Mouse (Mus musculus) limb, embryonic 11.5 days (tissue): ENCODE measurements around the gene Pla2g6. TPM values are rescaled to one million over a fixed set of nuclear protein-coding genes. Genes with fewer than 3 reads are reported as not detected.

Source experiments
- ATAC-seq: fragments of 200-750 bp; cut with Nextera tagmentation; 2 replicates; pipeline ENCODE4 v1.8.0; 2017; ENCODE audit warnings: low read depth; ENCODE audit not compliant: insufficient number of reproducible peaks, low FRiP score, low TSS enrichment
- DNase-seq: peaks from one replicate; pipeline ENCODE4 v3.0.0-alpha.2; 2015; ENCODE audit warnings: low spot score
- H3K27ac ChIP-seq: fragments of 300-500 bp; sonication (generic); replicated peaks from 2 replicates; pipeline ENCODE4 v1.5.1; 2014; ENCODE audit warnings: low read depth, mild to moderate bottlenecking, low read length
- H3K27me3 ChIP-seq: fragments of 300-500 bp; sonication (generic); 2 replicates; pipeline ENCODE4 v1.6.1; 2014; ENCODE audit warnings: mild to moderate bottlenecking, low read length, mixed read lengths; ENCODE audit not compliant: control insufficient read depth, insufficient read depth
- H3K36me3 ChIP-seq: fragments of 300-500 bp; sonication (generic); 2 replicates; pipeline ENCODE4 v1.6.1; 2014; ENCODE audit warnings: mild to moderate bottlenecking, low read length, moderate library complexity, mixed read lengths; ENCODE audit not compliant: control insufficient read depth, insufficient read depth
- H3K4me1 ChIP-seq: fragments of 300-500 bp; sonication (generic); 2 replicates; pipeline ENCODE4 v1.6.1; 2014; ENCODE audit warnings: low read length, mixed read lengths; ENCODE audit not compliant: control insufficient read depth, insufficient read depth
- H3K4me2 ChIP-seq: fragments of 300-500 bp; sonication (generic); 2 replicates; pipeline ENCODE4 v1.6.1; 2014; ENCODE audit warnings: low read depth, mild to moderate bottlenecking, moderate library complexity; ENCODE audit not compliant: severe bottlenecking
- H3K4me3 ChIP-seq: fragments of 300-500 bp; sonication (generic); 2 replicates; pipeline ENCODE4 v1.5.1; 2014; ENCODE audit warnings: low read depth, low read length
- H3K9ac ChIP-seq: fragments of 300-500 bp; sonication (generic); 2 replicates; pipeline ENCODE4 v1.6.1; 2014; ENCODE audit warnings: mild to moderate bottlenecking, low read length
- H3K9me3 ChIP-seq: fragments of 300-500 bp; sonication (generic); 2 replicates; pipeline ENCODE4 v1.6.1; 2016; ENCODE audit warnings: low read length; ENCODE audit not compliant: control insufficient read depth
- WGBS: fragments of 180-500 bp; shearing (Covaris S2); extraction: QIAGEN DNeasy Blood & Tissue Kit; methylation state at CpG from one replicate; pipeline ENCODE4 v1.1.7; 2014; 5-methylcytosine and 5-hydroxymethylcytosine counted together
- polyA plus RNA-seq: library from polyadenylated mRNA; unstranded; fragments of >200 nt; fragmentation: Nextera tagmentation; extraction: Ambion mirVana; gene quantifications from 2 replicates; pipeline ENCODE4 v1.2.1, GENCODE M21; 2014

The Pla2g6 gene
- polyA plus RNA-seq, 1 experiment from 2014 or later: 10.8 TPM

DNA sequence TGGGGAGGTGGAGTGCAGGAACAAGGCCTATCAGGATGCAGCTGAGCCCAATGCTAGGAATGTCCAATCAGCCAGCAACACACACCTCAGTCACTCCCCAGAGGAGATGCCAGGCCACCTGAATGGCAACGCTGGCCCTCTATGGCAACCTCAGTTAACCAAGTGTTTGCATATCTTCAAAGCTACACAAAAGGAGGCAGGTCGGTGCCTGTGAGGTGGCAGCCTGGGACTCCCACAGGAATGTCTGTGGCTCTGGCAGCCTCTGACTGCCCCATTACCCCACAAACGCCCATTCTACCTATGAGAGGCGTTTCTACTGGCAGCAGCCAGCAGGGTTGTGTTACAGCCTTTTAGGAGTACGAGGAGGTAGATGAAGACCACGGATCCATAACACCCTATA lies 29.6 kb downstream of the Pla2g6 start:
- DNase-seq (no peak), ATAC-seq (no peak)
- Histone ChIP-seq H3K4me2 (no peak overlapping the region), H3K27me3 (no peaks in the 10 kb centered on the region), H3K9ac (no peak overlapping the region), H3K36me3 (no peaks in the 10 kb centered on the region), H3K4me1 (no peaks in the 10 kb centered on the region), H3K9me3 (no peaks in the 10 kb centered on the region), H3K27ac (no peak overlapping the region), H3K4me3 (no peak overlapping the region)
- WGBS: 85% methylated on average over 6 of the region's 6 CpGs

DNA sequence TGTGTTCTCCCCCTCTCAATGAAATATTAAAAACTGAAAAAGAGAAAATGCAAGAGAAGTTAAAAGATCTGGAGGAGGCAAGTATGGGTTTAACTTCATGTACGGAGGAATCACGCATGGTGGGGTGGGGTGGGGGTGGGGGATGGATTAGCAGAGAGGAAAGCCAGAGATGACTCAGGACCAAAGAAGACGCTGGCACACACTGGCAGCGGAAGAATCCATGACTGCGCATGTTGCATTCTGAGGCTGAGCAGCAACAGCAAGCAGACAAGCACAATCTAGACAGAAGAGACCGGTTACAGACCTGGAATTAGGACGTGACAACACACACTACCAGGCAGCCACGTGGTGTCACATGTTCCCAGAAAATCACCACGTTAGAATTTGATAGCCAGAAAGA lies 35.4 kb downstream of the Pla2g6 start:
- ATAC-seq (no peak), DNase-seq (no peak)
- Histone ChIP-seq H3K27me3 (no peaks in the 10 kb centered on the region), H3K9ac (no peak overlapping the region), H3K4me3 (no peak overlapping the region), H3K27ac (no peak overlapping the region), H3K36me3 (peaks cover 3% of the 10 kb centered on the region; the same call in 1 of the 2 replicates), H3K9me3 (no peaks in the 10 kb centered on the region), H3K4me1 (0 out of 2 replicates have a peak, but pooled peaks cover 2% of the 10 kb centered on the region), H3K4me2 (no peak overlapping the region)
- WGBS: 90% methylated on average over 9 of the region's 9 CpGs

DNA sequence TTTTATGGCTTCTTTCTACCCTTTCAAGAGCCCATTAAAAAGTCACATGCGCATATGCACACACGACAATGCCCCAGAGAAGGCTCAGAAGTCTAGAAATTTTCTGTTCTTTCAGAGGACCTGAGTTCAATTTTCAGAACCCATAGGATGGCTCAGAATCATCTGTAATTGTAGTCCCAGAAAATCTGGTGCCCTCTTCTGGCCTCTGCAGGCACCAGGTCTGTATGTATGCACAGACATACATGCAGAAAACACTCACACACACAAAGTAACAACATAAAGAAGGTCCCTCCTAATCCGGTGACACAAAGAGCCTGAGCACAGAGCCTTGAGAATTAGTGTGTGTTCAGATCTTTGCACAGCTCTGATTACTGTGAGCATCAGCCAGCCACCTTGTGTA lies 37.9 kb downstream of the Pla2g6 start:
- Histone ChIP-seq H3K27ac (no peak overlapping the region), H3K4me3 (no peak overlapping the region), H3K4me2 (no peak overlapping the region), H3K27me3 (no peaks in the 10 kb centered on the region), H3K9ac (no peak overlapping the region), H3K4me1 (0 out of 2 replicates have a peak, but pooled peaks cover 2% of the 10 kb centered on the region), H3K9me3 (no peaks in the 10 kb centered on the region), H3K36me3 (peaks cover 3% of the 10 kb centered on the region; the same call in 1 of the 2 replicates)
- WGBS: 61% methylated on average over 3 of the region's 3 CpGs
- DNase-seq: no peak
- ATAC-seq: no peak

DNA sequence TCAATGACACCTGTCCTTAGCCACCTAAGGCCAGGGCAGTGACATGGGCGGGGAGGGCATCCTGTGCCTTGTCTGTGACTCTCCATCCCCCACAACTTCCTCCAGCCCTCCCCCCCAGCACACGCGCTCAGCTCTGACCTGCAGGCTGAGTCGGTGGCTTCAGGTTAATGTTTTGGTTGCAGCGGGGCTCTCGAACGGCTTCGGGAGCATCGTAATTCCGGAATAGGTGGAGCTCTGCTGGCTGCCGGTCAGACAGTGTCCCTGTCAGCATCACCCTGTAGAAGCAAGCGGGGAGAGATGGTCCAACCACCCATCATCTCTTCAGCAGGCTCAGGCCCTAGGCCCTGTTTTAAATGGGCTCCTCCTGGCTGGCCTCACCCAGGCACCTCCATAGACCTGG lies 38.7 kb downstream of the Pla2g6 start:
- Histone ChIP-seq H3K4me3 (no peak overlapping the region), H3K27ac (no peak overlapping the region), H3K4me2 (no peak overlapping the region), H3K27me3 (no peaks in the 10 kb centered on the region), H3K9me3 (no peaks in the 10 kb centered on the region), H3K36me3 (peaks cover 3% of the 10 kb centered on the region; the same call in 1 of the 2 replicates), H3K9ac (no peak overlapping the region), H3K4me1 (0 out of 2 replicates have a peak, but pooled peaks cover 2% of the 10 kb centered on the region)
- no peak for DNase-seq
- WGBS: 84% methylated on average over 12 of the region's 12 CpGs
- ATAC-seq: no peak

DNA sequence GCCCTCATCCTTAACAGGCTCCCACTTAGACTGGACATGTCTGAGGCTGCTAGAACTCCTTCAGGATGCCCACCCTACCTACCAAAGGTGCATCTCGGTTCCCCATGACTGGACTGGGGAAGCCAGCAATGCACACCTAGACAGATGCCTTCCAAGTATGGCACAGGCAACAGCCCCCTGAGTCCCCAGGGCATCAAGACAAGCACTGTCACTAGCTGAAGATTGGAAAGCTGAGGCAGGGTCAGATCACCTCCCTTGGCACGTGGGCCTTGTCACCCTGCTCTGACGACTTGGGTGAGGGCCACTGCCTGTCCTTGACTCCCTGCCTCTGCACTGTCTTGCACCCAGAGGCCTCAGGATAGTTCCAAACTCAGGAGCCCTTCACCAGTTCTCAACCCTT lies 39.8 kb downstream of the Pla2g6 start:
- H3K9me3 ChIP-seq: no peaks in the 10 kb centered on the region
- DNase-seq (no peak), ATAC-seq (no peak)
- no peak overlapping the region for H3K9ac ChIP-seq
- no peak overlapping the region for H3K4me3 ChIP-seq
- H3K27ac ChIP-seq: no peak overlapping the region
- no peak overlapping the region for H3K4me2 ChIP-seq
- WGBS: 79% methylated on average over 3 of the region's 3 CpGs
- H3K4me1 ChIP-seq: 0 out of 2 replicates have a peak, but pooled peaks cover 2% of the 10 kb centered on the region
- H3K27me3 ChIP-seq: no peaks in the 10 kb centered on the region
- peaks cover 3% of the 10 kb centered on the region; the same call in 1 of the 2 replicates for H3K36me3 ChIP-seq

DNA sequence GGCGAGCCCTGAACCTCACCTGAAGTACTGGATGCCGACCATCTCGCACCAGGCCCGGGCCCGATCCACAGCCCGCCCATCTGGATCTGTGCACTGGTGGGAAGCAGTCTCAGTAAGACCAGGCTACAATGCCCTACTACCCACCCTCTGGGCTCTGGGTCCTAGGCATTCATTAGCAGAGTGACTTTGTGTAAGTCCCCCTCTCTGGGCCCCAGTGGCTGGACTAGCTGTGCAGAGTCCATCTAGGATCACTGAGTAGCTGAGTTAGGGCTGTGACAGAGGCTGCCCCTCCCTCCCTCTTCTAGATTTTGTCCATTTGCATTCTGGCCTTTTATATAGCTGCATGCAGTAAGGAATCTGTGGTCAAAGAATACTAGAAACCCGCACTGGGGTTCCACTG lies 41.1 kb downstream of the Pla2g6 start:
- no peak overlapping the region for H3K4me2 ChIP-seq
- 0 out of 2 replicates have a peak, but pooled peaks cover 2% of the 10 kb centered on the region for H3K4me1 ChIP-seq
- 93% methylated on average over 7 of the region's 7 CpGs for WGBS
- peaks cover 3% of the 10 kb centered on the region; the same call in 1 of the 2 replicates for H3K36me3 ChIP-seq
- no peaks in the 10 kb centered on the region for H3K27me3 ChIP-seq
- ATAC-seq (no peak), DNase-seq (no peak)
- H3K4me3 ChIP-seq: no peak overlapping the region
- no peak overlapping the region for H3K27ac ChIP-seq
- H3K9ac ChIP-seq: no peak overlapping the region
- H3K9me3 ChIP-seq: no peaks in the 10 kb centered on the region

DNA sequence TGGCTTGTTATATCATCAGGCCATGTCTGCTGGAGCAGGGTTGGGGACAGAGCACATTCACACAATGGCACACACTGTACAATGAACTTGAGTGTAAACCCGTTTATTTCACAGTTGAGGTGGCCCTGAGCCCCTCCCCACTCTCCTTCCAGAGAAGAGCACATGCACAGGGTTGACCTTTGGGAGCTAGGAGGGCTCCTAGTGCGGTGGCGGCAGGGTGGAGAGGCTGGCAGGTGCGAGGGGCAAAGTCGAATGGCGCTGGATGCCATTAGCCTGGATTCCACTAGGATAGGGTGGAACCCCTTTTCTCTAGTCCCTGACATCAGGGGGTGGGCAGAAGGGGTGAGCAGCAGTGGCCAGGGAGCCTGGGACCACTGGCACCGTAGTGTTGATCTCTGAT lies 42.0 kb downstream of the Pla2g6 start:
- ATAC-seq: no peak
- no peak overlapping the region for H3K9ac ChIP-seq
- no peak for DNase-seq
- no peak overlapping the region for H3K4me3 ChIP-seq
- WGBS: 94% methylated on average over 7 of the region's 7 CpGs
- no peak overlapping the region for H3K27ac ChIP-seq
- 0 out of 2 replicates have a peak, but pooled peaks cover 2% of the 10 kb centered on the region for H3K4me1 ChIP-seq
- no peaks in the 10 kb centered on the region for H3K9me3 ChIP-seq
- H3K36me3 ChIP-seq: peaks cover 3% of the 10 kb centered on the region; the same call in 1 of the 2 replicates
- H3K4me2 ChIP-seq: no peak overlapping the region
- H3K27me3 ChIP-seq: no peaks in the 10 kb centered on the region

DNA sequence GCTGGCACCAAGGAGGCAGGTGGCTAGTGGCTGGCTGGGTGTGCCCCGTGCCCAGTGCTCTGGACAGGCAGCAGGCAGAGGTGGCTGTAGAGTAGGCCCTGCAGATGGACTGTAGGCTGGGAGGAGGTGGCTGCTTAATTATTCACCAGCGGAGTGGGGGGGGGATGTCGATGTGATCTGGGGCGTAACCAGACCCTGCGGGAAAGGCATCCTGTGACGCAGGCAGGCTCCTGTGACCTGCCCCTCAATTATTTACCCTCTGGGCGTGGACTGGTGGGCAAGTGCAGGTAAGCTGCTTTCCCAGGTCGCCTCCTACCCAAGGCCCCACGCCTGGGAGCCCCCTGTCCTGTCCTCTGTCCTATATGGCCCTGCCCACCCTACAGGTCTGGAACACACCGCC lies 42.8 kb downstream of the Pla2g6 start, which contains the start of gene Baiap2l2:
Gene Baiap2l2 (minus strand): TSS at position 139 of the 400 bp plus-strand sequence.
- no peak for DNase-seq

DNA sequence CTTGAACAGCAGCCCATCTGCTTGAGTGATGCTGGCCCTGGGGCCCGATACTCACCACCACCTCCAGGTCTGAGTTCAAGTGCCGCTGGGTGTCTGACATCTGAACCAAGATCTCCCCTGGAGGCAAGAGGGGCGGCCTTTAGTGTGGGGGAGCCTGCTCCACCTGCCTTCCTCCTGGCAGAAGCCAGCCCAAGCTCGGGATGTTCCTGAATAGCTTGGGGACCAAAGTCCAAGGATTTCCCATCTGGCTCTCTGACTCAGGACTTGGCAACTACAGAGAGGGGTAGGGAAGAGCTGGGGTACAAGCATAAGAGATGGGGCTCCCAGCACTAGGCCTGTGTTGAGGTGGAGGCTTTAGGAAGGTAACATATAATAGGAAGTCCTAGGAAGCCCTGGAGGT lies 44.8 kb downstream of the Pla2g6 start:
- ATAC-seq: no peak
- Histone ChIP-seq H3K4me3 (no peak overlapping the region), H3K36me3 (no peaks in the 10 kb centered on the region), H3K9me3 (no peaks in the 10 kb centered on the region), H3K27me3 (no peaks in the 10 kb centered on the region), H3K4me1 (no peaks in the 10 kb centered on the region), H3K4me2 (no peak overlapping the region), H3K9ac (no peak overlapping the region), H3K27ac (no peak overlapping the region)
- DNase-seq: no peak
- 85% methylated on average over 4 of the region's 4 CpGs for WGBS

More for the DNA sequence above, 42.8 kb downstream of the Pla2g6 start, which contains the start of gene Baiap2l2:
- no peak for ATAC-seq
- H3K4me1 ChIP-seq: 0 out of 2 replicates have a peak, but pooled peaks cover 2% of the 10 kb centered on the region
- 67% methylated on average over 10 of the region's 10 CpGs for WGBS
- no peak within 1 kb of the TSS for H3K27ac ChIP-seq
- no peaks in the 10 kb centered on the region for H3K9me3 ChIP-seq
- no peak within 1 kb of the TSS for H3K4me3 ChIP-seq
- no peaks in the 10 kb centered on the region for H3K27me3 ChIP-seq
- H3K4me2 ChIP-seq: no peak within 1 kb of the TSS
- H3K9ac ChIP-seq: no peak within 1 kb of the TSS
- peaks cover 3% of the 10 kb centered on the region; the same call in 1 of the 2 replicates for H3K36me3 ChIP-seq
